Mouse (Mus musculus): ENCODE measurements at regions not wholly inside any gene's neighbourhood (a gene's known extent, or its start where the extent isn't known, plus 50 kb on each side); places are given as distances from the start of the nearest gene placed in this dataset.

DNA sequence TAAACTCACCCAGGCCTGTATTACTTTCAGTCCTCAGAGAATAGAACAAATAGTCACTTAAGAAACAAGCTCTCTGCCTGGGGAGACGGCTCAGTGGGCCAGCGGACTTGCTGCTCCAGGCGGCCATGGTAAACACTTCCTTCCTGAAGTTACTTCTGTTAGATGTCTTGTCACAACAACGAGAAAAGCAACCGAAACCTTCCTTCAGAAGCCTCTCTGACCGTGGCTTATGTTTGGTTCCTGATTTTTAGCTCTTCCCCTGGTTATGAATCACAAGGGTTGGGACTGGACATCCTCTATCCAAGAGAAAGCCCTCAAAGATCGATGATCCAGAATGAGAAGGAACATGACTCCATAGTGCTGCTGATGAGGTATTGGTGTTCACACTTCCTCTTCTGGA lies 73.5 kb downstream of the Dyrk2 start:
- WGBS = 72% methylated on average over 7 of the region's 7 CpGs
- no peak for DNase-seq (ENCODE audit: low read depth, low spot score)

DNA sequence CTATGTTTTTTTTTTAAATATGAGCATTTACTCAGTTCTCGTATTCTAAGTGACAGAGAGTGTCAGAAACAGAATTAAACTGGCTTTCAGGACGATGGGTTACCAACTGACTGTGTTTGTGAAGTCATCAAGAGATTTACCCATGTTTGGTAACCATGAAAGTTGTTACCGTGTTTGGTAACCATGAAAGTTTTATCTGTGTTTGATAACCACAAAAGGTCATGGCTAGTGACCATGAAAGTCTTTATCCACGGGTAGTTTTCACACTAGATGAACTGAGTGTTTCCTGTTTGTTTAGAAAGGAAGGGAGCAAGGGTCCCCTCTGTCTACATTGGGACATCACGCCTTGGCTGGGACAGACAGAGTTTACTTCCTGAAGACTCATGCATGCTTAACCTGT lies 72.8 kb downstream of the Dyrk2 start:
- no peak for DNase-seq (ENCODE audit: low read depth, low spot score)

DNA sequence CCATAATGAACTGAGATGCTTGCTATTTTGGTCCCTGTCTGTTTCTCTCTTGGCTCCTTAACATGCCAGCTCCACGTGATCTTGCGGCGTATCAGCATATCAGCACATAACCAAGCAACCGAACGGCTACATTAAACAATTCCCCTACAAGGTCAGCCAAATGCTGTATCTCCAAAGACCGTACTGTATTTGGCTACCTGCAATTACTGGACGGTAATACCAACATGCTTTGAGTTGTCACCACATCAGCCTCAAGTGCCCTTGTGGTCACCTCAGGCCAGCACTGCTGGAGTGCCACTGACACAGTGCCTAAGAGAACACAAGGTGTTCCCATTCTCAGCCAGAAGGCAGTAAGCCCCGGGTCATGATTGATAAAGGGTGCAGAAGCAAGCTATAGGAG lies 70.2 kb downstream of the Dyrk2 start:
- 90% methylated on average over 8 of the region's 8 CpGs for WGBS
- no peak for DNase-seq (ENCODE audit: low read depth, low spot score)

More for the DNA sequence above, 72.8 kb downstream of the Dyrk2 start:
- 47% methylated on average over 5 of the region's 5 CpGs for WGBS

DNA sequence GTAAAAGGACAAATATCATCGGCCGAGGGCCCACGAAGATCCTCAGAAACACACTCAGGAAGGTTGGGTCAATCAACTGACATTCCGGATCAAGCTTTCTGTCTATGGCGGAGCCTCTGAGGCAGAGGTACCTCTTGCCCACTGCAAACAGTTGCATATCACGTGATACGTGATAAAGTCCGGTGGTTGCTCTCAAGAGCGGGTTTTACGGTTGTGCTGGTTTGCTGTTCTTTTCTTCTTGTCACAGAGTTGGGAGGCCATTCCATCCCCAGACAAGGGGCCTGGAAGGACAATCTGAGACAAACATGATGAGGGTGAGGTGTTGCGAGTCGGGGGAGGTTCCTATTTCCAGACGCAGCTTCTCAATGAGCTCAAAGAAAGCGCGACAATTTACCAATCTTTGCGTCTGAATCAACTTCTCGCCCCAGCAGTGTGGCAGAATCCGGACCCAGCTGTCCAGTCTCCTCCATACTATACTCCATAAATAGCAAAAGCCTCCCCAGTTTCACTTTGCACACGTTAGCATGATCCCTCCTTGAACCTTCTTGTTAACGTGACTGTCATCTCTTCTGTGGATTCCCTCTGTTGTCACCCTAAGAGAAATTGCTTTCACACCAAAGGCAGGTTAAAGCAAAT lies 66.0 kb downstream of the Dyrk2 start:
- no peak for DNase-seq (ENCODE audit: low read depth, low spot score)
- WGBS = 33% methylated on average over 20 of the region's 20 CpGs

DNA sequence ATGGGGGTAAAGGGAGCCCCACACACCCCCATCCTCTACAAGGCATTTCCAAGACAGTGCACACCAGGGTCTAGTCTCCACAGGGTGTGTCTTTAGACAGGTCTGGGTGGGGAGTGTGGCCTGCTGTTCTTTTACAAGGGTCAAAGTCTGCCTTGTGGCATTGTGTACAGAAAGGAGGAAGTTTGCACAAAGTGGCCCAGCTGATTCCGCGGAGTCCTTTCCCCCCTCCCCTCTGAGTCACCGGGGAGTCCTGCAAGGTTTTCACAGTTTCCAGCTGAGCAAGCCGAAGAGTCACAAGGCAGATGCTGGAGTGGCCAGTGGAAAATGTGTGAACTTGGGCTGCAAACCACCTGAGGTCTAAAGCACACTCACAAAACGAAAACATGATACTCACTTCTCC lies 65.4 kb downstream of the Dyrk2 start:
- 4% methylated on average over 5 of the region's 5 CpGs for WGBS
- peak; percentile 97 for DNase-seq (ENCODE audit: low read depth, low spot score)
